Mouse (Mus musculus): ENCODE results near the gene Gm10322.

The Gm10322 gene

DNA sequence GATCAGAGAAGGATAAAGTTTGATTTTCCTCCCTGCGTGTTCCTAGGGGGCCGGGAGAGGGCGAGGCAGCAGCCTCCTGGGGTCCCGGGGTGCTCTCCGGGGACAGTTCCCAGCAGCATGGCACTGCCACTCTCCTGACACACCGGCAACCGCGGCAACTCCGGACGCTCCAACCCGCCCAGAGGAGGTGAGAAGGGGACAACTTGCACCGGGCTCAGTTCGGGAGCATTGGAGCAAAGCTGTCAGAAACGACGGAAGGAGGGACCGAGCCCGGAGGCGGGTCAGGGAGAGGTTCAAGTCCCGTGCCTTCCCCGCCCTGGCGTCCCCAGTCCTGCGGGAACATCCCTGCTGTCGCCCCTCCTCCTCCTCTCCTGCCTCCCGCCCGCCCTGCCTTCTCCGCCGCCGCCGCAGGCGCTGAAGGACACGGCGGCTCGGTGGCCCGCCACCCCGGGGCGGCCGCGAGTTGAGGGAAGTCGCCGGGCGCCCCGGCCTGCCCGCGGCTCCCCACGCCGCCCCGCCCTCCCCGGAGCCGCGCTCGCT, at the start of gene Gm10322:
Gene Gm10322, plus strand, starts transcription at position 83 of the 540 bp plus-strand sequence.
- no peak for TF ChIP-seq GATA4 (IDR thresholded peaks at IDR 0.05; ENCODE audit: insufficient replicate concordance, low read length)

DNA sequence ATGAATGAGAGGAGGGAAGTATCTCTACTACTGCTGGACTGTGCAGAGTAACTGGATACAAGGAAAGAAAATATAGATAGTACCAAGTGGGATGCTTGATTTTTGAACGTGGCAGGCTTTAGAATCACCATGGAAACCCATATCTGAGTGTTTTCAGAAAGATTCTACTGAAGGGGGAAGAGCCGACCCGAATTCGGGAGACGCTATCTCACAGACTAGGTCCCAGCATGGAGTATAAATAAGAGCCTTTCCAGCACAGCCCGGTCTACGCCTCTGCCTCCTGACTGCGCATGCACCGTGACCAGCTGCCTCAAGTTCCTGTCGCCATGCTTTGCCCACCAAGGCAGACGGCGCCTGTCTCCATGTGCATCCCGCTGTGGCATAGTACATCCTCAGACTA, 48.9 kb upstream of the Gm10322 start:
- no peak for TF ChIP-seq GATA4 (IDR thresholded peaks at IDR 0.05; ENCODE audit: insufficient replicate concordance, low read length)

DNA sequence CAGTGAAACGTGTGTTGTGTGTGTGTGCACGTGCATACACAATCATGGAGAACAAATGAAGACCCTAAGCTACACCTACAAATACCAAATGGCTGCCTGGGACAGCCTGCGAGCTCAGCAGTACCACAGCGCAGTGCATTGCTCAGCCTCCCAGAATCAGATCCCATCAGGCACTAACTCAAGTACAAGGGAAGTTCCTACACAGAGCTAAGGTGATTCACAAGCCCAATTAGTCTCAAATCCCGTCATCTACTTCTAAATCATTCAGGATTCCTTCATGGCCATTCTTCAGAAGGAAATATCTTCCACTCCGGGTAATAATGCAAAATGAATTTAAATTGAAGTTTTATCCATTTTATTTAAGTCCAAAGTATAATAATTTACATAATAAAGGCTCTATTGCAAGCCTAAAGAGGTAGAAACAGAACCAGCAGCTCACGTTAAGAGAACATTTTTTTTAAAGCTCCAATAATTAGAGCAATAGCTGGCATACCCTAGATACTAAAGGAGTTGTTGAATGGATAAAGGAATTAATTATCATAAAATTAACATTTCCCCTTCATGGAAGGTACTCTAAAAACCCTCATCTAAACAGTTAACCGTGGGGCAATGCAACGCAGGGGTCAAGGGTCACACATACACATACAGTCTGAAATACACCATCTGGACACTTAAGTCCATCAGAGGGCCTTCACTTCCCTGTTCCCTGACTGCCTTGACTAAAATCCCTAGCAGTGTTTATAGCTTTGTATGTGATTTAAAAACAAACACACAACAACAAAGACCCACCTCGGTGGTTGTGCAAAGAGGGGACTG, 47.0 kb upstream of the Gm10322 start:
- no peak for TF ChIP-seq GATA4 (IDR thresholded peaks at IDR 0.05; ENCODE audit: insufficient replicate concordance, low read length)

DNA sequence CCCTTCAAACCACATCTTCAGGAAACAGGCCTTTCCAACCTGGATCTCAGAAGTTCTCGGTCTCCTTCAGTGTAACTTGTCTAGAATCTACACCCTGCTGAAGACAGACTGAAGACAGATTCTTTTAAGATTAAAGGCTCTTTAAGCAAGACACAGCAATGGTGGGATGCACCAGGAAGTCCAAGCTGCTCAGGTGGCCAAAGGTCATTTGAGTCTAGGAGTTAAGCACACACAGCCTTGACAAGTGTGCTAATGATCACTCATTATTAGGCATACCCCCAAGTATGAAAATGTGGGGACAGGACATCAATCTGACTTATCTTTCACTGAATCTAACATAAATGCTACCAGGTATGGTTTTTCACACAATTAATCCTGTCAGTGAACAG, 46.4 kb upstream of the Gm10322 start:
- TF ChIP-seq GATA4 (IDR thresholded peaks at IDR 0.05; ENCODE audit: insufficient replicate concordance, low read length), result no peak

DNA sequence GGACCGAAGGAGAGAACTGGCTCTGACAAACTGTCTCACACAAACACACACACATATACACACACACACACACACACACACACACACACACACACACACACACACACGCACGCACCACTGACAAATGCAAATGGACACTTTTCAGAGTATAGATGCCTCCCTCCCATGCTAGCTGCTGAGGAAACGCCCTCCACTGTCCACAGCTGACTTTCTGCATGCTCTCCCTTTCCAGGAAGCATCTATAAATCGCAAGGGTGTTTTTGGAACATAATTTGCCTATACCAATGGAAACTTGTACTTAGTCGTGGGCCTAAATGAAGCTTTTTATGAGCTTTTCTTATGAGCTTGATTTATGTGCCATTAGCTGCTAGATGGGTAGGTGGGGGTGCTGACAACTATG, 45.5 kb upstream of the Gm10322 start:
- no peak for TF ChIP-seq GATA4 (IDR thresholded peaks at IDR 0.05; ENCODE audit: insufficient replicate concordance, low read length)

DNA sequence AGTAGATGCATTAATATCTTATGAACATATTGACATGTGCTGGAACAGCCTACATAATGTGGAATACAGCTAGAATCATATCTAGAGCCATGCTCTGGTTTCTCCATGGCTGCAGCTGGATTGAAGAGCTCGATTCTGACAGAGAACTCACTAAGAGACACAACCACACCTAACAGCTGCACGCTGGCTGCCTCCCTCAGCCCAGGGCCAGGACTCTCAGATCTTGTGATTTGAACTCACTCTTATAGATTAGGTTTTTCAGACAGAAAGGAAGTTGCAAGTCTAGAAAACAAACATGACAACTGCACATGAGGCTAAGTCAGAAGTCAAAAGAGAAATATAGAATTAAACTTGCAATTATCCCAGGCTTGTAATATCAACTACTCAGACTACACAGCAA, 45.1 kb upstream of the Gm10322 start:
- TF ChIP-seq GATA4 (IDR thresholded peaks at IDR 0.05; ENCODE audit: insufficient replicate concordance, low read length), result no peak

DNA sequence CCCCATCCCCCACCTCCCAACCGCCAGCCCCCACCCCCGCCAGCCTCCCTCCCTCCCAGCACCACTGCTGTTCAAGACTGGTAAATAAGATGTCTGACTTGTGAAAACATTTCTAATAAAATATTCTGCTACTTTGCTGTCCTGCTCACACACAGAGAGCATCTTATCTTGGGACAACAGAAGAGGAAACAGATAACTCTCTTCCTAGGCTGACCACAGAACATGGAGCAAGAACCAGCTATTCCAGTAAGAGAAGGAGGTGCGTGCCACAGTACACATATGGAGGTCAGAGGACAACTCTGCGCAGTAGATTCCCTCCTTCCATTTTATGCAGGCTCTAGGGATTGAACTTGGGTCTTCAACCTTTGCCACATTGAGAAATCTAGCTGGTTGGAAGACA, 44.6 kb upstream of the Gm10322 start:
- TF ChIP-seq GATA4 (IDR thresholded peaks at IDR 0.05; ENCODE audit: insufficient replicate concordance, low read length), result peak; percentile 91

DNA sequence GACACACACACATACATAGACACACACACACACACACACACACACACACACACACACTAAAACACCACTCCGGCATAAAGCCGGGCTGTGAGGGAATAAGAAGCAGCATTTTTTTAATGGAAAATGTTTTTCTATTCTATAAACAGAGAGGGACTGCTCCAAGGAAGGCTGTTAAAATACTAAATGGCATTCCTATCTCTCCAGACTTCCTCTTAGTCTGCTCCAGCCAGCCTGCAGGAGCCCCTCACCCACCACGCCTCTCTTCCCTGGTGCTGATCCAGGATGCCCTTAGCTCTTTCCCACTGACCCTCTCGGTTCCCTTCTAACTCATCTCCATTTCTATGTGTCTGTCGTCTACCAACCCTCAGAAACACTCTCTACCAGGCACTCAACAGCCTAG, 43.9 kb upstream of the Gm10322 start:
- 0 out of 2 replicates have a peak, but pooled peaks have one; percentile 25 for TF ChIP-seq GATA4 (IDR thresholded peaks at IDR 0.05; ENCODE audit: insufficient replicate concordance, low read length)

DNA sequence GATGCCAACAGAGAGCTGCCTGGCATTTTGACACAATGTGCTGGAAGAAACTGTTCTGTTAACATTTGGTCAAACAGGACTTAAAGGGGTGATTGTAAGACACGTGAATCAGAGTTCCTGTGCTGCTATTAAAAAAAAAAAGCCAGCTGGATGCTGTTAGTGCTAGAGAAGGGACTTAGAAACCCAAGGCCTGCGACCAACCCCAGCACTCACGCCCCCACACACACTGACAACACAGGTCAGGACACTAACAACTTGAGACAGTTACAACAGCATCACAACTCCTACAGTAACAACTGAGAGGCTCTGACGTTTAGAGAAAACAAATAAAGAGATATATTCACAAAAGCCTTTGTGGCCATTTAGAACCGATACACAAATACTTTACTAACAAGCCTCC, 39.6 kb upstream of the Gm10322 start:
- TF ChIP-seq GATA4 (IDR thresholded peaks at IDR 0.05; ENCODE audit: insufficient replicate concordance, low read length), result no peak

DNA sequence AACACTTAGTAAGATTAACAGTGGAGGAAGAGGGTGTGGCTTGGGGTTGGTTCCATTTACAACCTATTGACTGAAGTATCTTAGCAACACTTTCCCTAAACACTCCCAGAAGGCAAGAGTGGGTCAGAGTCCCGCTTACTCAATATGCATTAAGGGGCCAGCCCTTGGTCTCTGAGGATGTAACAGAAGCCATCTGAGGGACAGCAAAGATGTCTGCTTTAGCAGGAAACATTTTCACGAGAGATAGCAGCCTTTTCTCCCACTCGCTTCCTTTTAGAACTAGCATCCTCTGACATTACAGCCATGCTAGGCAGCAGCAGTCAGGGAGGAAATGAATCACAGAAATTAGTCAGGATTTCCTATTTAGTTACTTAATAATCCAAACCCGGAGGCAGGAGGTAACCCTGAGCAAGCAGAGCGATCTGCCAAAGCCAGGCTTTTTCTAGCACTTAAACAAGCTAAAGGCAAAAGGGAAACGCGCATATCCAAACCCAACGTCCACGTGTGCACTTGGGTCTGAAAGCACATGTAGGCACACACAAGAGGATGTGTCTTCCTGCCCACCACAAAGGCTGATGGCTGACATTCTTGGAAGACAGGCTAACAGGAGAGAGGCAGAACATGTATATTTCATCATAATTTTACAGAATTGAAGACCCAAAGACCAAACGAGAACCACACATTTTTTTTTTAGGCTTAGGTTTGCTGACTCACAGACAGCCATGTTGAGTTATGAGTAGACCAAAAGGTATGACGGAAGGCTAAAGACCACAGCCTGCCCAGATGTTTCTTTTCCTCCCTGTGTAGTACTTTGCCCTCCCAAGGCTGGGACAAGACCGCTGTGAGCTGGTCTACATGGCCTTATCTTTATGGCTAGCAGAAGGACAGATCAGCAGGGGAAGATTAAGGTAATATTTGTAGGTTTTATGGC, 37.7 kb upstream of the Gm10322 start:
- TF ChIP-seq GATA4 (IDR thresholded peaks at IDR 0.05; ENCODE audit: insufficient replicate concordance, low read length), result peak; percentile 70; the same call in 1 of the 2 replicates

DNA sequence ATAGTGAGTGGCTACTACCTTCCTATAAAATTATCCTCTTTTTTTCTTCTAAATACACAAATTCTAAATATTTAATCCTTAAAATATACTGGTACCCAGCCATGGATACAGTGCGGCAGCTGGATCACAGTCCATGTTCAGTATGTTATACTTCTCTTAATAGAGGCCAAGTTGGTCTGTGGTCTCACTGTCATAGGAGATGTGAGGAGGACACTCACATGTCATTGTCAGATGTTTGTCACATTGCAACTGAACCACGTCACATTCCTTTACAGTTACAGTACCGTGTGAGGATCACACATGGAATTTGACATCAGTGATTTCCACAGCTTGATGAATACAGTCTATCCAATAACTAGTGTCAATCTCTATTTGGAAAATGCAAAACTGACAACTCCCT, 36.2 kb upstream of the Gm10322 start:
- TF ChIP-seq GATA4 (IDR thresholded peaks at IDR 0.05; ENCODE audit: insufficient replicate concordance, low read length), result no peak

DNA sequence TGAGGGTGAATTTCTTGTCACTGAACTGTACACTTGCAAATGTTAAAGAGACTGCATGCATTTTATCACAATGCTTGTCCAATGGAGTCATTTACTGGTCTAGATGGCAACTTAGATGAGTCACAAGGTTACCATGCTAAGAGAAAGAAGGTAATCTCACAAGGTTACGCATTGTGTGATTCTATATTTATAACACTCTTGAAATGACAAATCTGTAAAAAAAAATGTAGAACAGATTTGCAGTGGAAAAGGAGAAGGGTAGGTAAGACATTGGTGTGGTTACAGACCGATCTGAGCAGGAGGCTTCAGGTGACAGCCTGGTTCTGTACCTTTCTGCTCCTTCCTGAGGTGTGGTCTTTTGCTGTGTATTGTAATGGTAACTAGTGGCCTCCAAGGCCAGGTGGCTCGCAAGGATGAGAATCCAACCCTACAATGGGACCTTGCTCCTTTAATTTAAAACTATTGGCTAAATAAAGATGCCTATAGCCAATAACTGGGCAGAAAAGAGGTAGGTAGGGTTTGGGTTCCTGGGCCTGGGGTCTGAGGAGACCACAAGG, 35.2 kb upstream of the Gm10322 start:
- no peak for TF ChIP-seq GATA4 (IDR thresholded peaks at IDR 0.05; ENCODE audit: insufficient replicate concordance, low read length)

DNA sequence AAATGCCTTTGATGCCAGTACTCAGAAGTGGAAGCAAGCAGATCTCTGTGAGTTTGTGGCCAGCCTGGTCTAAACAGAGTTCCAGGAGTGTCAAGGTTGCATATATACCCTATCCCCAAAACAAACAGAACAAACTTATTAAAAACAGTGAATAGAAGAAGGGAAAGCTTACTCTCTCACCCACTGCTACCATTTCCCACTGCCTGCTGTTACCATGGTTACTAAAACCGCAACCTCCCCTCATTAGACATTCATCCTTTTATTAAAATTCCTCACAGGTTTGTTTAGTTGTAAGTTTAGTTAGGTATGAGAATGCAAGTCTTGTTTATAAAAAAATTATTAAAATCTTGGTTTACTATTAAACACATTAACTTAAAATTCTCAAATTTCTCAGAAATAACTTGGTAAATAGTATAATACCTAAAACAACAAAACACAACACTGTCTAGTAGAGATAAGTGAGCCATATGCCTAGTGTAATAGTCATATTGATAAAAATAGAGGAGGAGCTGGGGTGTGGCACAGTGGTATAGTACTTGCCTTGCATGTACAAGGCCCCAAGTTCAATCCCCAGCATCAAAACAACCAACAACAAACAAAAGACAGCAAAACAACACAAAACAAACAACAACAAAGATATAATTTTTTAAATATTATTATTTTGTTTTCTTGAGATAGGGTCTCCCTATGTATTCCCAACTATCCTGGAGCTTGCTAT, 33.9 kb upstream of the Gm10322 start:
- no peak for TF ChIP-seq GATA4 (IDR thresholded peaks at IDR 0.05; ENCODE audit: insufficient replicate concordance, low read length)

DNA sequence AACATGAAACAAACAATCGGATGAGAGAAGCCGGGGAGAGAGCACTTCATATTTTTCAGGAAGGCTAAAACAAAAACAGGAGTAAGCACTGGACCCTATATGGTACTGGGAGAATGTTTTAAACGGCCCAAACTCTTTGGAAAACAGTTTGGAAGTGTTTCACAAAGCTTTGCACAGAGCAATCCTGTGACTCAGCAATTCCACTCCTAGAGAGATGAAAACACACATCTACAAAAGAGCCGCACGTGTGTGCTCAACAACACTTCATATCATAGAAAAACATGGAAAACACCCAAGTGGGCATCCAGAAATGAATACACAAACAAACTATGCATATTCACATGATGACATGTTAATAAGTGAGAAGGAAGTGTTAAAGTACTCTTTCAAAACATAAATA, 30.2 kb upstream of the Gm10322 start:
- TF ChIP-seq GATA4 (IDR thresholded peaks at IDR 0.05; ENCODE audit: insufficient replicate concordance, low read length), result no peak

DNA sequence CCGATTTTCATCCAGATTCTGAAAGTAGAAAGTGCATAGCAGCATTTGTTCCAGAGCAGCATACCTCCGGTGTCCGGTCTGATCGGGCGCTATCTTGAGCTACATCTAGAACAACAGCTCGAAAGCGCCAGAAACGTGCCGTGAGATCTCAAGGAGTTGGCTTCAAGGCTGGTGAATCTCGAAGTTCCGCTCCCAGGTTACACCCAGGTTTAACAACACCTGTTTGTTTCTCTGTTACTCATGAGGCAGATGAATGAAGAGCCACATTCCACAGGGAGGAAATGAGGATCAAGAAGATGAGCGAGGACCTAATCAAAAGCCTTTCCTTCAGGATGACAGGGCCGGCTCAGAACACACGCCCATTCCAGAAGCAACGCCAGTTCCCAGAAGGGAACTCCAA, 29.0 kb upstream of the Gm10322 start:
- TF ChIP-seq GATA4 (IDR thresholded peaks at IDR 0.05; ENCODE audit: insufficient replicate concordance, low read length), result no peak
